Mouse (Mus musculus) telencephalon, adult 2 months (tissue): ENCODE results near the gene Mrpl27.
A peak's percentile ranks its signal among the peaks of the same experiment; 100 is the strongest.
"Not testable (repeated sequence)": the region's sequence is repeated elsewhere in the genome, so short reads cannot be mapped to it uniquely, and the experiment has no call there.

ENCODE experiments used
- DNase-seq: peaks from one replicate; pipeline ENCODE4 v3.0.0-alpha.2; 2011; ENCODE audit warnings: low read depth, low spot score

The Mrpl27 gene

DNA sequence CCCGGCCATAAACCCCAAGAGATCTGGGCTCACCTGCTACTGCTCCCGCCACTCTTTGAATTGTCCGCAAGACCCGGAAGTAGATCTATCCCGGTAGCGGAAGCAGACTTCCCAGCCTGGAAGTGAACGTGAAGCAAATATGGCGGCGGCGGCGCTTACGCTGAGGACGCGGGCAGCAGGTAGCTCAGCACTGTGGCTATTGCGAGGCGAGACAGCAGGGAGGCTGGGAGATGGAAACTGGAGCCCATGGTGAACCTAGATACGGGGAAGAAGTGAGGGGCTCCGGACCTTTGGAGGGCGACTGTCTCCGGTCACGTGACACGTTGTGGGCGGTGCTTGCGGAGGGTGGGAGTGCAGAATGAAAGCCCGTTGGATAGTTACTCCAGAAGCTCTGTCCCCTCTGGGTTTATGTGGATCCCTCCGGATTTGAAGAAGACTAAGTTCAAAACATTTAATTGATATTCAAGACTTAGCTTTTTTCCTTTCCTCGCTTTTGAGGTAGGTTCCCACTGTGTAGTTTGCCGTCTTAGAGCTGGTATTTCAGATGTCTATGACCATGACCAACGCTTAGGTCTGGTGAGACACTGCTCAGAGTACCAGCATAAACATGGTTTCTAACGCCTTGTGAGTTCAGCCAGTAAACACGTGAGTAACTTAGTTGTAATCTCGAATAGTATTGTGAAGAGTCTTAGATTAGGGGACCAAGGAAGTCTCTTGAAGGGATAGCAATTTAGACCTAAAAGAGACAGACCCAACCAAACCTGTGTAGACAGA lies at the start of gene Mrpl27, which contains the start of gene Eme1:
Mrpl27 (plus strand) TSS at position 105 of the 774 bp plus-strand sequence.
Eme1 (minus strand) TSS at position 302 of the 774 bp plus-strand sequence.
- peak; percentile 68 for DNase-seq

- DNase-seq: no peak
Observed at GRCm38 (mm10) chr11:94610744-94611740, 42.5 kb upstream of the Mrpl27 start.

DNA sequence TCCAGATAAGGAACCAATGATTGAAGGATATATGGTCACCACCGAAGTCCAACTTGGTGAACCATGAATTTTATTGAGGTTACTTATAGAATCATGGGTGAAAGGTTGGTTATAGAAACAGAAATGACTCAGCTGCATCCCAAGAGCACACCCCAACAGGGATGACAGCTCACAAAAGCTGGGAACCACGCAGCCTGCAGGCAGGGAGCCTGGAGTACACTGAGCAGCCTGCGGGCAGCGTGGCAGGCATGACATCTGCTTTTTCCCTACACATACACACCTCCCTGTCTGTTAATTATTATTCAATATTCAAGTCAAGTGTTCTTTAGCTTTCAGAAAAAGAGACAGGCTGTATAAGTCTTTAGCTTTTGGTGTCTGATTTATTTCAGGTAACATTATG lies 39.0 kb upstream of the Mrpl27 start:
- no peak for DNase-seq

- DNase-seq: no peak
Observed at GRCm38 (mm10) chr11:94615494-94615893, 38.1 kb upstream of the Mrpl27 start.

GRCm38 (mm10) chr11:94617646-94618045 lies 35.9 kb upstream of the Mrpl27 start:
- no peak for DNase-seq

GRCm38 (mm10) chr11:94620766-94621457 lies 32.7 kb upstream of the Mrpl27 start:
- DNase-seq: no peak

- DNase-seq: no peak
Observed at GRCm38 (mm10) chr11:94621458-94621852, 32.1 kb upstream of the Mrpl27 start.

- DNase-seq: no peak
Observed at GRCm38 (mm10) chr11:94622162-94622561, 31.4 kb upstream of the Mrpl27 start.

- peak; percentile 60 for DNase-seq
Observed at GRCm38 (mm10) chr11:94629199-94629883, 24.2 kb upstream of the Mrpl27 start, which contains the start of gene Lrrc59. Gene Lrrc59 (plus strand): TSS chr11:94629767.

DNA sequence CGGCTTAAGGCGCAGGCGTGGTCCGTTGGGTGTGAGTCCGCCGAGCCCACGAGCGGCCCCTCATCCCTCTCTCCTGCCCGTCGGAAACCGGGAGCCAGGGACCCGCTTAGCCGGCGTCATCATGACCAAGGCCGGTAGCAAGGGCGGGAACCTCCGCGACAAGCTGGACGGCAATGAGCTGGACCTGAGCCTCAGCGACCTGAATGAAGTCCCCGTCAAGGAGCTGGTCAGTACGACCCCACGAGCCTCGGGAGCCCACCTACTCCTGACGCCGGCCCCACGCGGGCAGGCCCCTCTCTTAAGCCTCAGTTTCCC lies 23.7 kb upstream of the Mrpl27 start:
- DNase-seq: no peak

DNA sequence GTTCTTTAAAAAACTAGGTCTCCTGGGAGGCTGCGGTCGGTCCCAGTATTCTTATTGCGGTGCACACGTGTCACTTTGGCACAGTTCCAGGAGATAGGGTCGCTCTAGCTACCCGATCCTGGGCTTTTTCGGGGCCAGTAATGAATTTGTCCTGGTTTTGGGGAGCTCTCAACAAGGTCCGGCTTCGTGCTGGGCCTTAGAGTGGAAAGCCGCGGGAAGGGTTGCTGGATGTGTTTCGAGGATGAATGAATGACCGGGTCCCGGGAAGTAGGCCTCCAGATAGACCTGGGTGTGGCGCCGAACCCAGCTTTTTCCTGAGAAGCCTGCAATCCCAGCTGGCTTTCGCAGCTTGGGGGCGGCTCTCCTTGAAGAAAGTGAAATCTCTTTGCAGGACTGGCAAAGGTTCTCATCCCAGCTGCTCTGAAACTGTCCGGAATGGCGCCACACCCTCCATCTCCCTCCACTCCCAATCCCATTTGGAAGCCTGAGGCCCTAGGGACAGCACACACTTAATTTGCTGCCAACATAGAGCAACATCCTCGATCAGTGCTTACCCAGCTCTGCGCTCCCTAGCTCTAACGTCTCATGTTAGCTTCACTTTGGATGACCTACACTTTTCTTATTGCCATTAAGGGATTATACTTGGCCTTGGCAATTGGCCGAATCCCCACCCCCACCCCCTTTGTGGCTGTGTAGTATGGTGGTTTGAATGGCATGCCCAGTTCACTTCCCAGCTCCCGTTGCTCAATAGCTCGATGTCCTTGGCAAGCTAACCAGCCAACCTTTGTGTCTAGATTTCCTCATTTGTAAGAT lies 23.2 kb upstream of the Mrpl27 start:
- DNase-seq: no peak

- no peak for DNase-seq
Observed at GRCm38 (mm10) chr11:94631969-94632368, 21.6 kb upstream of the Mrpl27 start.

- DNase-seq: no peak
Observed at GRCm38 (mm10) chr11:94632988-94633387, 20.6 kb upstream of the Mrpl27 start.

GRCm38 (mm10) chr11:94634431-94634830 lies 19.1 kb upstream of the Mrpl27 start:
- no peak for DNase-seq

DNA sequence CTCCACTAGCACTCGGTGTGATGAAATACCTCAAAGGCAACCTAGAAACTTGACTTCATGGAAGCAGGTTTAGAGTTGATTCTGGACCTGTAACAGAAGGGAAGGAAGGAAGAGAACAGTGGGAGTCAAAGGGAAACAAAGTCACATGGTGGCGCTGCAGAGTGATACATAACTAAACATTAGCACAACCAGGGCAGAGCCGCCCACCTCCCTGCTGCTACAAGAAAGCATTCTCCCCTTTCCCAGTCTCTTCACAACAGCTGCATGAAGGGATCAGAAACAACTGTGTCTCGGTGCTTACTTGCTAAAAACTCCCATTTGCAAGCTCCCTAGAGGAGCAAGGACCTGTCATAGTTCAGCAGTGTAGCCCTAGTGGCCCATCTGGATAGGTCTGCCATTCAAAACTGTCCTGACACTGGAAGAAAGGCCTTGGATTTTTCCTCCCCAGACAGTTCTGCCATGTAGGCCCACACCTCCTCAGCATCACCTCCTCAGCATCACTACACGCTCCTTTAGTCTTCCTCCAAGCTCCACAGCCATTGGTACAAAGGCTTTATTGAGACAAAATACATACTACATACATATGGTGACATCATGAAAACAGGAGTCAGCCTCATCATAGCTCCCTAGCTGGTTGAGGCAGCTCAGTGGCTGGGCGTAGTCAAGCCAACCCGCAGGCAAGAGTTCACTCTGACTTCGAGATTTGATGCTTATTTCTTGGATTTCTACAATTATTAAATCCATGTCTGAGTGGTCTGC lies 8.9 kb upstream of the Mrpl27 start:
- DNase-seq: peak; percentile 34

GRCm38 (mm10) chr11:94646457-94646856 lies 7.1 kb upstream of the Mrpl27 start:
- no peak for DNase-seq

GRCm38 (mm10) chr11:94651241-94651640 lies 2.3 kb upstream of the Mrpl27 start:
- DNase-seq: not testable (repeated sequence)

GRCm38 (mm10) chr11:94652973-94653372 lies 594 bp upstream of the Mrpl27 start:
- no peak for DNase-seq

DNA sequence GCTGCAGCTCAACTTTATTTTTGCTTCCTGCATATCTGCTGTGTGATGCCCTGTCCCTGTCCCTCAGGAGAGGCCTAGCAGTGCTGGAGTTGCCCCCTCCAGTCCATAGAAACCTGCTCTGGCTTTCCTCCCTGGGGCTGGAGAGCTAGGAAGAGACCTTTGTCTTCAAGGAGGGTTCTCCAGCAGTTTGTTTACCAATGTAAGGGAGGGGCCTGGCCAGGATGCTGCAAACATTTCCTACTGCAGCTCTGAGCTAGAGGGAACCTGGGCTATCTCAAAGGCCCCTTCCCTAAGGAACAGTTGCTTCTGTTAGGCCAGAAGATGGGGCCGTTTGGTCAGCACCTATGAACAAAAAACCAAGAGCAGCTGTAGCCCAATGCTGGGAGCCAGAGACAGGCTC lies 7.8 kb downstream of the Mrpl27 start:
- DNase-seq: no peak

GRCm38 (mm10) chr11:94665281-94665680 lies 11.7 kb downstream of the Mrpl27 start:
- no peak for DNase-seq
